Mouse (Mus musculus): ENCODE data around the gene Barx2. TPM values are rescaled to one million over a fixed set of nuclear protein-coding genes. Genes with fewer than 3 reads are reported as not detected.

Barx2 gene
- total RNA-seq, 2 experiments from 2014 or later, result 0.14 to 0.16 TPM

- intact Hi-C loops (cut with DNase I), result no loop called here
- no peak for DNase-seq (ENCODE audit: low spot score)
Measured at GRCm38 (mm10) chr9:31840037-31840436, 73.2 kb downstream of the Barx2 start.

GRCm38 (mm10) chr9:31839106-31840027 lies 73.9 kb downstream of the Barx2 start:
- intact Hi-C loops (cut with DNase I), result no loop called here
- DNase-seq (ENCODE audit: low spot score), result no peak

DNA sequence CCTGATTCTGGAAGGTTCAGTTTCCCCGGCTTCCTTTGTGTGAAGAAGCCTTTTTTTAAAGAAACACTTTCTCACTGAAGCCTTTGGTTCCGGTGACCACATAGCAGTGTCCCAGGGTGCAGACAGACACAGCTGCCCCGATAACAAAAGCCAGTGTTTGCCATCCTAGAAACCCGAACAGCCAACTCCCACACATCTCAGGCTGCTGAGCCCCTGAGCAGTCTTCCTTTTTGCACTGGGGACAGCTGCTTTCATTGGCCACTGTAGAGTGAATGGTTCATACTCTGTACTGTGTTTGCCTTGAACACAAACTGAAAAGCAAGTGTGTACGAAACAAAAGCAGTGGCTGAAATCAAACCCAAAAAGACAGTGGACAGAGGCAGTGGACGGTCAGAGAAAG lies 75.2 kb downstream of the Barx2 start:
- intact Hi-C loops (cut with DNase I), result no loop called here
- no peak for DNase-seq (ENCODE audit: low spot score)

DNA sequence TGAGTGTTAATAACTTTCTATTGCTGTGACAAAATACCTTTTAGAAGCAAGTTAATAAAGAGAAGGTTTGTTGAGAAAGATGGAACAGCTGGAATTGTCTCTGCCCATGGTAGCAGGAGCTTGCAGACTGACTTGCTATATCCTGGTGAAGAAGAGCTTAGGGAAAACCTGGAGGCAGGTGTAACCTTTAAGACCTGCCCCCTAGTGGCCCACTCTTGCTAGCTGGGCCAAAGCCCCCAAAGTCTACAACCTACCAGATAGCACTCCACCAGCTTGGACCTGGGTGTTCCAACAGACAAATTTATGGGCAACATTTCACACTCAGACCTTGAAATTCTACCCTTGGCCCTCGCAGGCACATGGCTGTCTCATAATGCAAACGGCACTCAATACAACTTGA lies 104.5 kb downstream of the Barx2 start:
- intact Hi-C loops (cut with DNase I), result no loop called here
- DNase-seq (ENCODE audit: low spot score), result no peak

- intact Hi-C loops (cut with DNase I), result no loop called here
- no peak for DNase-seq (ENCODE audit: low spot score)
Measured at GRCm38 (mm10) chr9:31802641-31803040, 110.6 kb downstream of the Barx2 start.

Other genes starting within 250 kb of the Barx2 start
- 10 to 100 TPM; 20.3 to 21.7 TPM for gene Arhgap32, start 202.7 kb upstream of the Barx2 start, total RNA-seq (2021)

All from heart, postnatal 25 days (tissue).